Mouse (Mus musculus) lung, adult 2 months (tissue): ENCODE measurements around the gene Cbx6.

Experiments
- CTCF ChIP-seq: fragments of 200-500 bp; IDR thresholded peaks from 2 replicates; pipeline ENCODE4 v1.5.1; 2011; ENCODE audit warnings: mild to moderate bottlenecking, low read length, control low read depth; ENCODE audit not compliant: insufficient read depth
- POLR2A ChIP-seq: fragments of 200-500 bp; IDR thresholded peaks from 2 replicates; pipeline ENCODE4 v1.6.1; 2011; ENCODE audit warnings: low read depth, mild to moderate bottlenecking, control low read depth, low read length, borderline replicate concordance; ENCODE audit errors: extremely low read depth

DNA sequence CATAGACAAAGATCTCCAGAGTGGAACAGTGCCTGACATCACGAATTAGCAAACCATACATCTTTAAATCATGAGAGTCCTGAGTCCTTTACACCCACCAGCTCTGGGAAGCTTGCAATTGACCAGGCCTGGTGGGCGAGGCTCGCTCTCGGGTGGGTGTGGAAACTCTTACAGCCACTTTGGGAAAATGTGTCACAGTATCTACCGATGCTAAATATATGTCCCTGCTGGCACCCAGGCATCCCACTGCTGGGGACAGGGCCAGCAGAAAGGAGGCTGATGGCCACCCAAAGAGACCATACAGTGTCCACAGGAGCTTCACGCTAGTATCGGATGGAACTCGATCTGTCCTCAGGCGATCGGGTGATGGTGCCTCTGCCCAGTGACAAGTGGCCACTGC, 35.9 kb downstream of the Cbx6 start:
- TF ChIP-seq CTCF (no peak), POLR2A (no peak)
